Mouse (Mus musculus) spleen, adult 2 months (tissue): Measurements from ENCODE around the gene Avpi1.

Experiments used
- CTCF ChIP-seq: fragments of 200-500 bp; IDR thresholded peaks from 2 replicates; pipeline ENCODE4 v1.5.1; 2011; ENCODE audit warnings: mild to moderate bottlenecking, inconsistent platforms; ENCODE audit not compliant: insufficient read depth, insufficient read length, insufficient replicate concordance; ENCODE audit errors: extremely low read depth
- POLR2A ChIP-seq: fragments of 200-500 bp; IDR thresholded peaks from 2 replicates; pipeline ENCODE4 v1.6.1; 2011; ENCODE audit warnings: low read depth, low read length, inconsistent platforms

DNA sequence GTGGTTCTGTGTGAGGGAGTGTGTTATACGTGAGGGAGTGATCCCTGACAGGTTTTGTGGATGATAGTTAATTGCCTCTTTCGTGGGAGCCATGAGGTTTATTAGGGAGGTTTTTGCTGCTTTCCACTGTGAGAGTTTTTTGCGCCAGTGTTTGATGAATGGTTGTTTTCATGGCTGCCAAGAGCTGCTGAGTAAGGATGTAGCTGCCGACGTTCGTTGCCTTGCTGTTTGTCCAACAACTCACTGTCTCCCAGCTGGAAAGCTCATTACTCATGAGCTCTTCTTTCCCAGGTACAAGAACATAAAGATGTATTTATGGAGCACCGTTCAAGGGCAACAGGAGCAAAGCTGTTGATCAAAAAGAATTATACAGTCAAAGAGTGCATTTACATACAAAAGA, 35.3 kb upstream of the Avpi1 start:
- TF ChIP-seq POLR2A = no peak
- no peak for TF ChIP-seq CTCF
